Mouse (Mus musculus) heart, embryonic 11.5 days (tissue): Measurements from ENCODE around the gene Tango6. TPM values are rescaled to one million over a fixed set of nuclear protein-coding genes. Genes with fewer than 3 reads are reported as not detected.

Experiments
- ATAC-seq: fragments of 200-750 bp; cut with Nextera tagmentation; replicated peaks from 2 replicates; pipeline ENCODE4 v1.8.0; 2017; ENCODE audit warnings: moderate library complexity; ENCODE audit not compliant: insufficient number of reproducible peaks, low FRiP score, low TSS enrichment
- H3K27ac ChIP-seq: fragments of 300-500 bp; sonication (generic); 2 replicates; pipeline ENCODE4 v1.5.1; 2014; ENCODE audit warnings: mild to moderate bottlenecking, low read depth, low read length
- H3K27me3 ChIP-seq: fragments of 300-500 bp; sonication (generic); 2 replicates; pipeline ENCODE4 v1.6.1; 2014; ENCODE audit warnings: mild to moderate bottlenecking, low read length, mixed read lengths; ENCODE audit not compliant: control insufficient read depth, insufficient read depth
- H3K36me3 ChIP-seq: fragments of 300-500 bp; sonication (generic); 2 replicates; pipeline ENCODE4 v1.6.1; 2014; ENCODE audit warnings: mild to moderate bottlenecking, low read length, moderate library complexity, mixed read lengths; ENCODE audit not compliant: control insufficient read depth, insufficient read depth
- H3K4me1 ChIP-seq: fragments of 300-500 bp; sonication (generic); 2 replicates; pipeline ENCODE4 v1.6.1; 2014; ENCODE audit warnings: low read length; ENCODE audit not compliant: control insufficient read depth, insufficient read depth
- H3K4me2 ChIP-seq: fragments of 300-500 bp; sonication (generic); 2 replicates; pipeline ENCODE4 v1.6.1; 2014; ENCODE audit warnings: mild to moderate bottlenecking, moderate library complexity
- H3K4me3 ChIP-seq: fragments of 300-500 bp; sonication (generic); 2 replicates; pipeline ENCODE4 v1.5.1; 2014; ENCODE audit warnings: low read depth, low read length
- H3K9ac ChIP-seq: fragments of 300-500 bp; sonication (generic); 2 replicates; pipeline ENCODE4 v1.6.1; 2014; ENCODE audit warnings: mild to moderate bottlenecking, low read depth, low read length, moderate library complexity
- H3K9me3 ChIP-seq: fragments of 300-500 bp; sonication (generic); replicated peaks from 2 replicates; pipeline ENCODE4 v1.6.1; 2016; ENCODE audit warnings: low read length; ENCODE audit not compliant: control insufficient read depth
- WGBS: fragments of 180-500 bp; shearing (Covaris S2); extraction: QIAGEN DNeasy Blood & Tissue Kit; methylation state at CpG from one replicate; pipeline ENCODE4 v1.1.7; 2014; ENCODE audit not compliant: insufficient replicate concordance; 5-methylcytosine and 5-hydroxymethylcytosine counted together
- polyA plus RNA-seq: library from polyadenylated mRNA; unstranded; fragments of >200 nt; fragmentation: Nextera tagmentation; extraction: Ambion mirVana; gene quantifications from 2 replicates; pipeline ENCODE4 v1.2.1, GENCODE M21; 2014

Gene Tango6
- polyA plus RNA-seq, 1 experiment from 2014 or later, result 5.9 TPM

DNA sequence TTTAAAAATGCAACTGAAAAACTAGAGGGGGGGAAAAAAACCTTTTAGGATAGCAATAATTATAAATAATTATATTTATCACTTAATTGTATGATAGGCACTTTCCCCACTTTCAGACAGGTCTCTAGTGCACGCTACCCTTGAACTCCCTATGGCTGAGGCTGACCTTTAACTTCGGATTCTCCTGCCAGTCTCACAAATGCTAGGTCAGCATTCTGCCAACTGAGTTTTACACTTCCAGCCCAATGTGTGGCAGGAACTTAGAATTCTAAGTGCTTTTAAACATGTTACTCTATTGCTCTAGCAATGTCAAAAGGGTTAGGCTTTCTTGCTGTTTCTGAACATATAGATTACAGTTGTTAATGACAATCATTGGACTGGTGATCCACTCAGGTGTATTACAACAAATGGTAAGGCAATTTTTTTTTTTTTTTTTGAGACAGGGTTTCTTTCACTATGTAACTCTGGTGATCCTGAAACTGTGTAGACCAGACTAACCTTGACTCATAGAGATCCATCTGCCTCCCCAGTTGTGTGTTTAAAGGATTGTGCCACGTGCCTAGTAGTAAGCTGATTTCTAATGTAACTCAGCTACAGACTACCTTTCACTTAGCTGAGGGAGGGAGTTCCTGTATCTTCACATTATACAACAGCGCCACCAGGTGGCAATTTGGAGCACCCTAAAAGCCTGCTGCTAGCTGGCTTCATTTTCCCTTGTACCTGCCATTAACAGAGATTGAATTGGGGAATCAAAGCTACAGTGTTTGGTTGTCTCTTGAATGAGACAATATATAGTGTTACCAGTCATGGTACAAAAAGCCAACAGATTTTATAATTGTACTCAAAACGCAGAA is 204.7 kb downstream of the Tango6 start:
- no peak overlapping the region for H3K4me2 ChIP-seq
- H3K4me3 ChIP-seq, result no peak overlapping the region
- peaks cover 14% of the 10 kb centered on the region for H3K4me1 ChIP-seq
- H3K36me3 ChIP-seq, result peaks cover 22% of the 10 kb centered on the region
- no peak overlapping the region for H3K27ac ChIP-seq
- no peak overlapping the region for H3K9ac ChIP-seq
- no peaks in the 10 kb centered on the region for H3K27me3 ChIP-seq
- 53% methylated on average over 5 of the region's 5 CpGs for WGBS
- H3K9me3 ChIP-seq, result no peaks in the 10 kb centered on the region
- ATAC-seq, result no peak

DNA sequence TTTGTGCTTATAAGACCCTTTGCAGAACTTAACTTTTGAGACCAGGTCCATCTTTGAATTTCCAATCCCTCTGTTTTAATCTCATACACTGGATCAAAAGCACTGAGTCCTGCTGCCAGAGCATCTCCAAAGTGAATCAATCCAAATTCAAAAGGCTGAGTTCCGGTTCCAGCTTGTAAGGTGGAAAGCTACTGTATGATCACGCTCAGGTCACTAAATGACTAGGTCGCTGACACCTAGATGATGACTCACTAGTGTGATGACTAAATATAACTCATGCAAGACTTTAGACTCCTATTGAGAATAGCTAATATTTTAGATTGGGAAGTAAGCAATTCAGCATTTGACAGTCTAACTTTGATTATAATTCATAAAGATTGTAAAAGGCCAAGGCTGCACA is 205.9 kb downstream of the Tango6 start:
- no peak for ATAC-seq
- no peaks in the 10 kb centered on the region for H3K9me3 ChIP-seq
- H3K4me1 ChIP-seq, result peaks cover 14% of the 10 kb centered on the region
- no peaks in the 10 kb centered on the region for H3K27me3 ChIP-seq
- no peak overlapping the region for H3K9ac ChIP-seq
- peaks cover 19% of the 10 kb centered on the region for H3K36me3 ChIP-seq
- H3K4me2 ChIP-seq, result no peak overlapping the region
- H3K4me3 ChIP-seq, result no peak overlapping the region
- no peak overlapping the region for H3K27ac ChIP-seq
- WGBS, result 80% methylated on average over 3 of the region's 3 CpGs

GRCm38 (mm10) chr8:106892210-106892805 is 209.4 kb downstream of the Tango6 start:
- no peaks in the 10 kb centered on the region for H3K27me3 ChIP-seq
- H3K27ac ChIP-seq, result peak overlapping the region; percentile 95
- ATAC-seq, result no peak
- WGBS, result under 1% methylated on average over 15 of the region's 15 CpGs
- peak overlapping the region; percentile 93 for H3K4me3 ChIP-seq
- peak overlapping the region; percentile 78 for H3K4me2 ChIP-seq
- H3K4me1 ChIP-seq, result peaks cover 21% of the 10 kb centered on the region
- H3K9me3 ChIP-seq, result no peaks in the 10 kb centered on the region
- H3K9ac ChIP-seq, result peak overlapping the region; percentile 86
- H3K36me3 ChIP-seq, result peaks cover 2% of the 10 kb centered on the region; the same call in 1 of the 2 replicates

GRCm38 (mm10) chr8:106892806-106893451 is 210.1 kb downstream of the Tango6 start:
- H3K27ac ChIP-seq, result peak overlapping the region; percentile 95
- peak overlapping the region; percentile 78 for H3K4me2 ChIP-seq
- no peaks in the 10 kb centered on the region for H3K27me3 ChIP-seq
- H3K36me3 ChIP-seq, result peaks cover 2% of the 10 kb centered on the region; the same call in 1 of the 2 replicates
- H3K9me3 ChIP-seq, result no peaks in the 10 kb centered on the region
- peaks cover 21% of the 10 kb centered on the region for H3K4me1 ChIP-seq
- WGBS, result 2% methylated on average over 50 of the region's 57 CpGs
- H3K9ac ChIP-seq, result peak overlapping the region; percentile 86
- H3K4me3 ChIP-seq, result peak overlapping the region; percentile 93
- ATAC-seq, result peak; percentile 75

GRCm38 (mm10) chr8:106893481-106894156 is 210.8 kb downstream of the Tango6 start, which contains the start of gene Utp4:
Gene Utp4 (plus strand): TSS chr8:106893636.
- Histone ChIP-seq H3K27ac (peak within 1 kb of the TSS; percentile 95), H3K4me1 (peaks cover 21% of the 10 kb centered on the region), H3K9me3 (no peaks in the 10 kb centered on the region), H3K36me3 (peaks cover 5% of the 10 kb centered on the region; the same call in 1 of the 2 replicates), H3K9ac (peak within 1 kb of the TSS; percentile 86), H3K27me3 (no peaks in the 10 kb centered on the region), H3K4me2 (peak within 1 kb of the TSS; percentile 78), H3K4me3 (peak within 1 kb of the TSS; percentile 93)
- peak; percentile 90 for ATAC-seq
- WGBS, result under 1% methylated on average over 58 of the region's 63 CpGs

- Histone ChIP-seq H3K4me3 (no peak overlapping the region), H3K27ac (no peak overlapping the region), H3K27me3 (no peaks in the 10 kb centered on the region), H3K4me1 (peaks cover 2% of the 10 kb centered on the region; the same call in 1 of the 2 replicates), H3K9ac (no peak overlapping the region), H3K36me3 (peaks cover 32% of the 10 kb centered on the region), H3K4me2 (no peak overlapping the region), H3K9me3 (no peaks in the 10 kb centered on the region)
- ATAC-seq, result no peak
- WGBS, result 91% methylated on average over 5 of the region's 5 CpGs
Observed at GRCm38 (mm10) chr8:106899473-106899872, 216.6 kb downstream of the Tango6 start.

Other genes with a start within 250 kb of the Tango6 start
- not detected in 2 replicates for gene 6030452D12Rik, start 182.5 kb upstream of the Tango6 start, polyA plus RNA-seq
- gene Cdh3, start 172.2 kb upstream of the Tango6 start, polyA plus RNA-seq, result 17.8 and 22.5 TPM in 2 replicates
- gene Gm10073, start 109.6 kb upstream of the Tango6 start, polyA plus RNA-seq, result 6.9 and 7.6 TPM in 2 replicates
- gene Cdh1, start 79.7 kb upstream of the Tango6 start, polyA plus RNA-seq, result 1.4 and 1.7 TPM in 2 replicates
- 0.08 and 0.17 TPM in 2 replicates for gene Has3, start 187.2 kb downstream of the Tango6 start, polyA plus RNA-seq
- gene Utp4, start 210.6 kb downstream of the Tango6 start, polyA plus RNA-seq, result 53.9 and 56.9 TPM in 2 replicates